Mouse (Mus musculus): Measurements from ENCODE around the gene Pga5.

Pga5 gene

DNA sequence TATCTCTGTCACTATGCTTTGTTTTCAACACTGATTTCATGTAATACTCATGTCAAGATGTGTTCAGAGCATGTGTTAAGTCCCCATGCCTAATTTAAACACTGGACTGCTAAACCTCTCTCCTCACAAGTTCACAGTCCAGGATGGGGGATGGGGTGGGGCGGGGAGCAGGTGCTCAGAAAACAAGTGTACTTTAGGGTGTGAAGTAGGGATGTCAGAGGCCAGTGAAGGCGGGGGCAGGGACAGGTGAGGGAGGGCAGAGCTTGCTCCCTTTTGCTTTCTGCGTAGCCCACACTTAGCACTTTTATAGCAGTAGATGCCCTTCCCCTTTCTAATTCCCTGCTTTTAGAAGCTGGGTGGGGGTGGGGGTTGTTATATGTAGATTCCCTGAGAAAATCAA lies 12.8 kb downstream of the Pga5 start:
- no peak for DNase-seq (ENCODE audit: low read depth, low spot score)

DNA sequence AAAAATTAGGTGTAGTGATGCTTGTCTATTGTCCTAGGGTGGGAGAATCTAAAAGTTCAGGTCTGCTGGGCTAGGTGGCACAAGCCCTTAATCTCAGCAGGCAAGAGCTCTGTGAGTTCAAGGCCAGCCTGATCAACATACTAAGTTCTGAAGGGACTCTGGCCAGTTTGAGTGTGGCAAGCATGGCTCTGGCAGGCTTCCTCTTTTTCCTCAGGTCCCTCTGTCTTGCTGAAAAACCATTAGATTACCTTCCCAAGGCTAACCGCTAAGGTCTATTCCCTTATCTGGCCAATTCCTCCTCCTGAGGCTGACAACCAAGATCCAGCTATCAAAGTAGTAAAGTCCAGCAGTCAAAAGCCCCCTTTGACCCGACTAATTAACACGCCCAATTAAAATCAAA lies 15.2 kb downstream of the Pga5 start:
- no peak for DNase-seq (ENCODE audit: low read depth, low spot score)

DNA sequence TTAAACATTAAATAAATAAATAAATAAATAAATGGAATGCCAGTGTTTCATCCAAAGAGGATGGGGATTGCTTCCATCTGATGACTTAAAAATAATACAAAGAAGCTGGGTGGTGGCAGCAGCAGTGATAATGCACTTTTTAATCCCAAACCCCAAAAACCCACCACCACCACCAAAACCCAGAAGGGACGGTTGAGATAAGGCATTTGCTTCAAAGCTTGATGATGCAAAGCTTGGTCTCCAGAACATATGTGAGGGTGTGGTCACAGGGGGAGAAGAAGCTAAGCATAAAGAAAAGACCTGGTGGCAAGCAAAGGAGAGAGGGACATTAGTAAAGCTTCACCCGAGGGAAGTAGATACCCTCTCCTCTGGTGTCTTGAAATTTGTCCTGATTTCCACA lies 16.0 kb downstream of the Pga5 start:
- no peak for DNase-seq (ENCODE audit: low read depth, low spot score)

DNA sequence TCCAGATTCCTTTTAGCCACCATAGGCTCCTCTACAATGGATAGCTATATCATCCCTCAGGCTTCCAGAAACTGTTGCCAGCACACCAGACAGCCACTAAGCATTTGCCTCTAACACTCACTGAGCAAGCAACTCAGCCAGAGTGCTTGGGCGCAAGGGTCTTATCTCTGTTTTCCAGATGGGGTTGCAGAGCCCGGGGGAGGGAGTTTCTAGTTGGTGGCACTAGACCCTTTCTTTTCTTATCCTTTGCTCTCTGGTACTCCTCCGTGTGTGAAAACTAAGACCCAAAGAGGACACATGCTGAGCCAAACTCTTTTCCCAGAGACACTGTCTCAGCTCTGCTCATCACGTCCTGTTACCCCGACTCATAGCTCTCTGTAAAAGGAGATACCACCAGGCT lies 16.5 kb downstream of the Pga5 start:
- no peak for DNase-seq (ENCODE audit: low read depth, low spot score)

DNA sequence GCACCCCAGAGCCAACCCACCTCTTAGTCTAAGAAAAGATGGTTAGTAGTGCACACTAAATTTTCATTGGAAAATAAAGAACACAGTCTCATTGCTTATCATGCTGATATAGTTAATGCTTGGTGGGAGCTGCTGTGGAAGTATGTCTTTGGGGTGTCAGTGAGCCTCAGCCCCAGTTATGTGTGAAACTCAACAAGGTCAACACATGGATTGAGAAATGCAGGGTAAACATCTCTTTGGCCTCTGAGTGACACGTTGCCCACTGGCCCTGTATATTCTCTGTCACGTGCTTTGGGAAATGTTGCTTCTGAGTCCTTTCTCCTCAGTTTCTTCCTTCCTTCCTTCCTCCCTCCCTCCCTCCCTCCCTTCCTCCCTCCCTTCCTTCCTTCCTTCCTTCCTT lies 19.5 kb downstream of the Pga5 start:
- no peak for DNase-seq (ENCODE audit: low read depth, low spot score)

DNA sequence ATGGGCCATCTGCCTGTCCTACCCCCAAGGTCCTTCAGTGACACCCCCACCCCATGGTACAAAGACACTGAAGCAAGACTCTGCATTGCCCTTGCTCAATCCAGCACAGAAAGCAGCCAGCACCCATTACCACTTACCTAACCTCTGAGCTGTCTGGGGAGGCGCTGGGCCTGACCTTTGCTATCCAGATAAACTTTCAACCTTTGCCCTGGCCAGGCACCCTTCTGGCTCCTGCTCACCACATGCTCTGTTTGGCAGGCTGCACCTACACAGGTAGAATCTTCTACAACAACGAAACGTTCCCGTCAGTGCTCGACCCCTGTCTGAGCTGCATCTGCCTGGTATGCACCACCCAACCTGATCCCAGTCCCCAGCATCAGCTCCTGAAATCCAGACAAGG lies 20.1 kb downstream of the Pga5 start:
- DNase-seq (ENCODE audit: low read depth, low spot score), result no peak

DNA sequence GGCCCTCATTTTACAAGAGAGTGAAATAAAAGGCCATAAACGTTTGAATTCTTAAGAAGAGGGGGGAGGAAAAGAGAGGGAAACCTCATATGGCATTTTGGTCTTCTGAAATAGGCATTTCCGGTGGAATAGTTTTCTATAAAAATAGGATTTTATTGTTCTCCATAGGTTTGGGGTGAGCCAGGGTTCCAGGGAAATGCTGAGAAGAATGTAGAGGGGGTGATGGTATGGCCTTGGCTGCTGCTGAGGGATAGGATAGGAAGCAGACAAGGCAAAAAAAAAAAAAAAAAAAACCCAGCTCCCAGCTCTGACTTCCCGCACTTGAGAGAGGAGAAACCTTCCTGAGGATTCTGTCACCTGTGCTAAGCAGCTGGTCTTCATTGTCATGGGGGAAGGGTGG lies 21.8 kb downstream of the Pga5 start:
- DNase-seq (ENCODE audit: low read depth, low spot score), result no peak

DNA sequence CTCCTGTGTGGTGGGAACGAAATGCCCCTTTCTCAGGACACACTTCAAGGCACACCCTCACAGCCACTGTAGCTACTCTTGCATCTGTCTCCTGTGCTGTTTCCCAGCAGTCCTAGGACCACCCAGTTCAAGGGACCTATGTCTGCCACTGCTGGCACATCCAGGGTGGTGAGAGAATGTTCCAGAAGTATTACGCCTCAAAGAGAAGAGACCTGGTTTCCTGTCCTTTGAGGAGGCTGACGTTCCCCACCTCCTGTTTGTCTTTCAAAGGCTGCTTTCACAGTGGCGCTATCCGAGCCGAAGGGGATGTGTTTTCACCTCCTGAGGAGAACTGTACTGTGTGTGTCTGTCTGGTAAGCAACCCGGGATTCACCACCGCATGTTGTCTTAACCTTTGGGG lies 29.7 kb downstream of the Pga5 start:
- DNase-seq (ENCODE audit: low read depth, low spot score), result no peak

DNA sequence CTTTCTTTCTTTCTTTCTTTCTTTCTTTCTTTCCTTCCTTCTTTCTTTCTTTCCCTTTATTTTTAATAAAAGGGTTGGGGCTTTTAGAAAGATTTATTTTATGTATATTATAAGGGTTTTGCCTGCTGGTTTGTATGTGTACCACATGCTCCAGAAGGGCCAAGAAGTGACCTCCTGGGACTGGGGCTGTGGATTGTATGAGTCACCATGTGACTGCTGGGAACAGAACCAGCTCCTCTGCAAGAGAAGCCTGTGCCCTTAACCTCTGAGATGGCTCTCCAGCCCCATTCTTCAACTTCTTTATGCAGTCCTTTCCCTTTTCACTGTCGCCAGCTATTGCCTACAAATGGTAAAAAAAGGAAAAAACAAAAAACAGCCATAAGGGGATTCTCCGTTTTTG lies 32.3 kb downstream of the Pga5 start:
- no peak for DNase-seq (ENCODE audit: low read depth, low spot score)

DNA sequence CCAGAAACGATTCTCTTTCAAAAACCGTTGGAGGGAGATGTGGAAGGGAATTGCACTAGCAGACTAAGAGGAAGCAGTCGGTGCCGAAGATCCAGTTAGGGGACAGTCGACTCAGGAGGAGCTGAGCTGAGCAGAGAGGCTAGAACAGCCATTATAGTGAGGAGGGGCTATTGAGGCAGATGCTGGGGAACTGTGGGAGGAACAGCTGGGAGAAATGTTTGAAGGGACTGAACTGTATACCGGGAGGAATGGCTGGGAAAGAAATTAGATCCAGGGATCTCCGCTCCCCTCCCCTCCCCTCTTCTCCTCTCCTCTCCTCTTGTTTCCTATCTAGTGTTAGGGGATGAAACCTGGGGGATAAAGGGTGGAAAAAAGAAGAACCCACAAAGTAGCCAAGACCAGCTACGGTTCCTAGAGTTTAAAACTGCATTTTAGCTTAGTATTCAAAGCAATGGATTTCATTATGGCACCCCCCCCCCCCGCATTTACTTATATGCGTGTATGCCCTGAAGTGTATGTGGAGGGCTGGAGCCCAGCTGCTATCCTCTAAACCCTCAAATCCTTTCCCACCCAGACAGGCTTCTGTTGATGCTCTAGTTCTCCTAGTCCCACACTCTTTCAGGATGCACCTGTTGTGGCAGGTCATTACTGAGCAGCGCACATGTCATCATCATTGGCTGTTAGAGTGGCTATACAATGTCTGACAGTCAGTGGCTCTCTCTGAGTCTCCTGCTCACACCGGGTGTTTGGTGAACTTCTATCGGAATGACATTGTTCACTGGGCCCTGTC lies 37.1 kb downstream of the Pga5 start:
- no peak for DNase-seq (ENCODE audit: low read depth, low spot score)

DNA sequence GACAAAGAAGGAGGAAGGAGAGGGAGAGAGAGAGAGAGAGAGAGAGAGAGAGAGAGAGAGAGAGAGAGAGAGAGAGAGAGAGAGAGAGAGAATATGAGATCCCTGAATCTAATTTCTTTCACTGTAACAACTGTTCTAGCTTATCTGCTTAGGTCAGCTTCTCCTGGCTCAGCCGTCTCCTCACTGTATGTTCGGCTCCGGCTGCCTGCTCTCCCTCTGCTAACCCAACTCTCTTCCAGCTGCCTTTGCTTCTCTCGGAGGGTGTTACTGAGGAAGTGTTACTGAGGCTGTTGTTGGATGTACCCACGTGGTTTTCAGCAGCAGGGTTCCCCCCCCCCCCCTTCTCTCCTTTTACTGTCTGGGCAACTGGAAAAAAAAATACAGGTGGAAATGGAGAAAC lies 37.8 kb downstream of the Pga5 start:
- no peak for DNase-seq (ENCODE audit: low read depth, low spot score)

DNA sequence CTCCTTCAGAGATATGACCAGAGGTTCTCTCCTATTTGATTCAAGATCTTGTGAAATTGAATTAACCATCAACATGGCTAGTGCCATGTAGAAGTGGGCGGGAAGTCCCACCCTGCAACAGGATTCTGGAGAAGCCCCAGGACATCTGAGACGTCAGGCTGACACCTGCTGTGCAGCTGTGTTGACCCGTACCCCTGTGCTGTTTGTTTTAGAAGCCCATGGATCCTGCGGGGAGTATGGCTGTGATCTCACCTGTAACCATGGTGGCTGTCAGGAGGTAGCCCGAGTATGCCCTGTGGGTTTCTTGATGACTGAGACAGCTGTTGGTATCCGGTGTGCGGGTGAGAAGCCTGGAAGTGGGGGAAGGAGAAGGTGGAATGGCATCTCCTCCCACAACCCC lies 40.0 kb downstream of the Pga5 start:
- DNase-seq (ENCODE audit: low read depth, low spot score), result no peak

DNA sequence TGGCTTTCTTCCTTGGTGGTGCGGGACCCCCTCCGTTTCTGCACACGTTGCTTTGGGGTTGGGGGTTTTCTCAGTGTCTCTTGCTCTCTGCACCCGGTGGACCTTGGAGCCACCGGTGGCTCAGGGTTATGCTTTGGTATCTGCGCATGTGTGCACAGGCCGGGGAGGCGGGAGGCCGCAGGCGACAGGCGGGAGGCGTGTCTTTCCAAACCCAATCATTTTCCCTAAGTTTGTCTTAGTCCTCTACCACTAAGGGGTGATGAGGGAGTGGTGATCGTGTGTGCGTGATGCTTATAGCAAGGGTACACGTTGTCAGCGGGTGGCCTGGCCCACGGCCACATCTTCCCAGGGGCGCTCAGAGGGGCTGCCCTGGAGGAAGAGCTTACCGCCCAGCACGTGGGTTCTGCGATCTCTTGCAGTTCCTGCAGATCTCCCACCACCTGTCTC lies 43.0 kb downstream of the Pga5 start:
- no peak for DNase-seq (ENCODE audit: low read depth, low spot score)

DNA sequence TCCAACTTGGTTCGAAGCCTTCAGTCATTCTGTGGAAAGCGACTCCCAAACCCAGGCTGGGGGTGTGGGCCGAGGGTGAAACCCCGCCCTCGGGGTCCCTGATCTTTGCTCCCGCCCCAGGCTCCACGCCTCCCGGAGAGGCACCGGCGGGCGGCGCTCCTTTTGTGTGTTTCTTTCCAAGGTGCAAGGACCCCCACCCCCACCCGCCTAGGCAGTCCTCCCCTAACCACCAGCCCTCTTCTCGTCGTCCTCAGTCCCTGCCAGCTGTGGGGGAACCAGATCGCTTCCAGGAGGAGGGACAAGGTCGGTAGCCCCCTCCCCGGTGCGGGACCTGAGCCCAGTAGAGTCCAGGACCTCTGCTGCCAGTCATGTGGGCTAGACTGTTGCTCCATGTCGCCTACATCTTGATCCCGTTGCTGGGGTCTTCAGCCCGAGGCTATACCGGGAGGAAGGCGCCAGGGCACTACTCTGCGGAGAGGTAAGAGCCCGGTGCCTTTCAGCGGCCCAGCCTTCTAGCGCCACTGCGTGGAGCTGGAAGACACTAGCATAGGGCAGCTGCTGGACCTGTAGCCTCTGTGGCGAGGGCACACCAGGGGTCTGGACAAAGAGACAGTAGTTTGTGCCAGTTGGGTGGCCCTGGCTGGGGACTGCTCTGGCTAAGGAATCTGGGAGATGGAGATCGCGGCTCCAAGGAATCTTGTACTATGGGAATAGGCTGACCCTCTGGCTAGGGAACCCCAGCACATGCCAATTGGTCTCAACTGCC lies 43.6 kb downstream of the Pga5 start, which contains the start of gene Vwce:
Vwce (plus strand) TSS at position 108 of the 766 bp plus-strand sequence.
- DNase-seq (ENCODE audit: low read depth, low spot score), result no peak
